ENCODE assay signal across 9 mouse cellular contexts in the genomic region with DNA sequence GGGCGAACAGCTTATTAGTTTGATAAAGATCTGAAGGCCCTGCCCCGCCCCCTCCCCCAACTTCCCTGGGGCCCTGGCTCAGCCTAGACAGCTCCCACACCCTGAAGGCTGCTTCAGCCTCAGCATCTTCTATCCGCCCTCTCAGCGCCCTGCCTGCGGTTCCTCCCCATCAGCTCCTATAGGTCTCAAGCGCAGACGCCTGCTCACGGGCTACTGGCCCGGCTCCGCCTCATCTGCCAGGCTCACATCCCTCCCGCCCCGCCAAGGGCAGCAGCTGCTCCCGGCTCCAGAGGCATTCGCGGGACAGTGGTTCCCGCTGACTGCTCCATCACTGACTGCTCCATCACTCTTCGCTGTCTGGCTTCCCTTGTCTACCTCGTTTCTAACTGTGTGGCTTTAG. TPM values are rescaled to one million over a fixed set of nuclear protein-coding genes. Genes with fewer than 3 reads are reported as not detected.
DNase-seq lines count a peak whose midpoint lies in the region; ATAC-seq and TF ChIP-seq lines count a peak whose summit lies in the region.
"Had no signal": no experiment of that assay in that cellular context is flagged by ENCODE, and none has a peak within 500 bp of the region (broad histone marks: within the 10 kb centered on the region; RNA-seq: fewer than 3 reads in every experiment).

A gene (plus strand): TSS at position 190 of the 400 bp plus-strand sequence.

- no peak for TF ChIP-seq POLR2A in lung, adult 2 months (IDR thresholded peaks at IDR 0.05; ENCODE audit: borderline replicate concordance, extremely low read depth, low read depth, low read length)

- H3K9ac ChIP-seq in hindbrain, embryonic 14.5 days: peak within 1 kb of the TSS; percentile 45; the same call in 1 of the 2 replicates
- H3K9ac ChIP-seq in neural tube, embryonic 12.5 days: 0 out of 2 replicates have a peak within 1 kb of the TSS, but pooled peaks have one; percentile 33

- peaks cover 19% of the 10 kb centered on the region; the same call in 1 of the 2 replicates for H3K27me3 ChIP-seq in hindbrain, embryonic 14.5 days (ENCODE audit: control insufficient read depth, insufficient read depth, low read length)
- peaks cover 21% of the 10 kb centered on the region for H3K27me3 ChIP-seq in neural tube, embryonic 12.5 days (replicated peaks)

- no peak for TF ChIP-seq CTCF in lung, adult 2 months (IDR thresholded peaks at IDR 0.05; ENCODE audit: insufficient read depth, low read length)

- intact Hi-C loops in gastrocnemius, postnatal 36 days (cut with DNase I): no loop called here
- intact Hi-C loops in gastrocnemius, postnatal 14 days (cut with DNase I; ENCODE audit: low total_unique reads): no loop called here

- peak within 1 kb of the TSS; percentile 48 for H3K4me2 ChIP-seq in hindbrain, embryonic 14.5 days (replicated peaks)
- H3K4me2 ChIP-seq in neural tube, embryonic 12.5 days (replicated peaks): peak within 1 kb of the TSS; percentile 54

- WGBS in lung, adult 2 months: 3% methylated on average over 18 of the region's 18 CpGs
- WGBS in hindbrain, embryonic 14.5 days: 2% methylated on average over 18 of the region's 18 CpGs
- WGBS in neural tube, embryonic 12.5 days: 5% methylated on average over 18 of the region's 18 CpGs

- no peak within 1 kb of the TSS for H3K4me3 ChIP-seq in lung, adult 2 months (replicated peaks; ENCODE audit: extremely low read depth, low read depth, low read length)
- peak within 1 kb of the TSS; percentile 22 for H3K4me3 ChIP-seq in hindbrain, embryonic 14.5 days (replicated peaks; ENCODE audit: low read length)
- peak within 1 kb of the TSS; percentile 17; the same call in 1 of the 2 replicates for H3K4me3 ChIP-seq in neural tube, embryonic 12.5 days

- DNase-seq in CD4-positive, CD25-positive, alpha-beta regulatory T cell, adult 2 months (ENCODE audit: low read depth, low spot score): peak; percentile 17
- DNase-seq in lung, adult 2 months: no peak
- no peak for DNase-seq in lung, postnatal 14 days
- peak; percentile 50 for DNase-seq in hindbrain, embryonic 14.5 days (ENCODE audit: low spot score)
- DNase-seq in gastrocnemius, postnatal 36 days: no peak
- no peak for DNase-seq in gastrocnemius, postnatal 14 days

- H3K36me3 ChIP-seq in hindbrain, embryonic 14.5 days (replicated peaks; ENCODE audit: control insufficient read depth, insufficient read depth): no peaks in the 10 kb centered on the region
- H3K36me3 ChIP-seq in neural tube, embryonic 12.5 days: no peaks in the 10 kb centered on the region

- ATAC-seq in CD4-positive, CD25-positive, alpha-beta regulatory T cell, adult 4 months: no peak
- ATAC-seq in hindbrain, embryonic 14.5 days (ENCODE audit: low FRiP score): no peak
- peak; percentile 56; the same call in 1 of the 2 replicates for ATAC-seq in neural tube, embryonic 12.5 days (ENCODE audit: low FRiP score, low read depth)

- no peak within 1 kb of the TSS for H3K27ac ChIP-seq in hindbrain, embryonic 14.5 days
- no peak within 1 kb of the TSS for H3K27ac ChIP-seq in neural tube, embryonic 12.5 days
- H3K27ac ChIP-seq: macrophage had no signal

- no peaks in the 10 kb centered on the region for H3K4me1 ChIP-seq in lung, adult 2 months (ENCODE audit: control insufficient read depth, insufficient read depth, low read length)
- peaks cover 10% of the 10 kb centered on the region for H3K4me1 ChIP-seq in hindbrain, embryonic 14.5 days (replicated peaks; ENCODE audit: control insufficient read depth, insufficient read depth, low read length)
- peaks cover 8% of the 10 kb centered on the region for H3K4me1 ChIP-seq in neural tube, embryonic 12.5 days

- no peaks in the 10 kb centered on the region for H3K9me3 ChIP-seq in hindbrain, embryonic 14.5 days (ENCODE audit: control insufficient read depth, low read length)
- H3K9me3 ChIP-seq in neural tube, embryonic 12.5 days: no peaks in the 10 kb centered on the region

RNA-seq across cellular contexts. Expression of the gene that starts here (rescaled TPM):
- polyA plus RNA-seq in CD4-positive, CD25-positive, alpha-beta regulatory T cell, adult 4 months (2017; shearing (Covaris generic)): not detected
- 43.9 TPM in 1 of 2 replicates, not detected in the other for polyA plus RNA-seq in lung, adult 2 months (2012; rRNA removed)
- polyA plus RNA-seq in hindbrain, embryonic 14.5 days (2014; fragmentation: Nextera tagmentation; extraction: Ambion mirVana): 0.59 and 0.60 TPM in 2 replicates
- polyA plus RNA-seq in neural tube, embryonic 12.5 days (2016; fragmentation: Nextera tagmentation; extraction: Ambion mirVana): 0.20 TPM in 1 of 2 replicates, not detected in the other
- total RNA-seq in gastrocnemius, postnatal 36 days (2021): not detected
- not detected for total RNA-seq in gastrocnemius, postnatal 14 days (2021)
- polyA plus RNA-seq: macrophage had no signal

Comparison
In these comparisons a context has a peak if more than half of its experiments do, and no peak if none do; other contexts are left out.
1. Peak in DNase-seq, H3K4me3 ChIP-seq, H3K9ac ChIP-seq and H3K4me2 ChIP-seq in hindbrain, embryonic 14.5 days; RNA of the gene not detected or under 1 TPM.
2. Peak in ATAC-seq, H3K4me3 ChIP-seq, H3K9ac ChIP-seq and H3K4me2 ChIP-seq in neural tube, embryonic 12.5 days; RNA of the gene not detected or under 1 TPM.